Mouse (Mus musculus): ENCODE data around the gene Scamp5. TPM values are rescaled to one million over a fixed set of nuclear protein-coding genes. Genes with fewer than 3 reads are reported as not detected.

Scamp5 gene
- polyA plus RNA-seq, 1 experiment from 2014 or later, result 17.9 TPM

DNA sequence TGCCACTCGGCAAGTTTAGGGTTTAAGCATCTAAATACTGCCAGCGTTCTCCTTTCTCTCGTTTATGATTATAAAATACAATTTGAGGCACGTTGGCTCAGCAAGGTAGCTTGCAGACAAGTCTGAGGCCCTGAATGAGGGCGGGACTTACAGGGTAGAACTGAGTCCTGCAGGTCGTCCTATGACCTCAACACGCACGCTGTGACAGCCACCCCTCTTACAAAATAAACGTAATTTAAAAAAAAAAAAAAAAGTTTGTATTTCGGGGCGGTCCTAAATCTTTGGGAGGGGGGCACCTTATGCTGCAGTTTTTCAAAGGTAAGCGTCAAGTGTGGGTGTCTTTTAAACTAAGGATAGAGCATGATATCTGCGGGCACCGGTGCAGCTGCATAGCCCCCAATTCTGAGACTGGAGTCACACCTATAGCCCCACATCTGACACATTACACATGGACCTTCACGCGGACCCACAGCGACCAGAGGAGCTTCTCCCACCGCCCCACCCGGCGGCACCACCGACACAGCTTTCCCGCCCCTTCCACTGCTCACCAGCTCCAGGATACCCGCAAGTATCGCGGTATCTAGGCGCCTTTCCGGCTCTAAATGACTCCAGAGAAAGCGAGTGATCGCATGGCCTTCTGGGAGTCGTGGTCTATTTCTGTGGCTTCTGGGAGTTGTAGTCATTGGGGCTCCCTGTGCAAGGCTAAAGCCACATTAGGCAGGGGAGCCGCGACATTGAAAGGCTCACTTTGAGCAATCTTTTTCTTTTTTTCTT, 28.2 kb downstream of the Scamp5 start, which contains the start of gene Ppcdc:
TSS of gene Ppcdc (minus strand) at position 603 of the 774 bp plus-strand sequence.
- H3K27me3 ChIP-seq (ENCODE audit: control insufficient read depth, insufficient read depth, low read length), result no peaks in the 10 kb centered on the region
- peaks cover 4% of the 10 kb centered on the region for H3K36me3 ChIP-seq (ENCODE audit: control insufficient read depth, insufficient read depth, low read length)
- ATAC-seq (ENCODE audit: insufficient number of reproducible peaks, insufficient read depth, low FRiP score, low read depth), result peak; percentile 95
- peak within 1 kb of the TSS; percentile 72 for H3K4me2 ChIP-seq (replicated peaks; ENCODE audit: low read depth, low read length)
- 2% methylated on average over 32 of the region's 32 CpGs for WGBS
- peak within 1 kb of the TSS; percentile 45 for H3K4me3 ChIP-seq (ENCODE audit: low read depth, low read length)
- 0 out of 2 replicates have a peak, but pooled peaks cover 7% of the 10 kb centered on the region for H3K4me1 ChIP-seq (ENCODE audit: control insufficient read depth, insufficient read depth, low read length)
- H3K9me3 ChIP-seq (ENCODE audit: control insufficient read depth, low read depth, low read length), result no peaks in the 10 kb centered on the region
- peak within 1 kb of the TSS; percentile 63 for H3K9ac ChIP-seq (replicated peaks; ENCODE audit: low read depth, low read length)
- peak within 1 kb of the TSS; percentile 66; the same call in 1 of the 2 replicates for H3K27ac ChIP-seq (ENCODE audit: low read length)

DNA sequence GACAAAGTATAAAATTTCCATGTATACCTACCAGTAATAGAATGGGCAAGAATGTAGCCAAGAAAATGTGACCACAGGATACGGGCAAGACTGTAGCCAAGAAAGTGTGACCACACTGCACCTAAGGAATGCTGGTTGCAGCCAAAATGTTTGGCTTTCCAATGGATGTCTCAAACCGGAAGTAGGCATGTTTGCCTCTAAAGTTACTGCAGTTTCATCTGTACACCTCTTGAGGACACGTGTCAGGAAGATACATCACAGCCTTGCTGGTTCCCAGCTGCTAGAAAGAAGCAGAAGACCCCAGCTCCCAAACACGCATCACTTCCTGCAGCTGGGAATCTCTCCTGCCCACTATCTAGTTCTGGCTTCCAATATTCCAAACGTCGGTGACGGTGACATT, 28.8 kb downstream of the Scamp5 start:
- no peaks in the 10 kb centered on the region for H3K9me3 ChIP-seq (ENCODE audit: control insufficient read depth, low read depth, low read length)
- H3K4me2 ChIP-seq (replicated peaks; ENCODE audit: low read depth, low read length), result peak overlapping the region; percentile 72
- H3K36me3 ChIP-seq (ENCODE audit: control insufficient read depth, insufficient read depth, low read length), result peaks cover 4% of the 10 kb centered on the region
- no peaks in the 10 kb centered on the region for H3K27me3 ChIP-seq (ENCODE audit: control insufficient read depth, insufficient read depth, low read length)
- ATAC-seq (ENCODE audit: insufficient number of reproducible peaks, insufficient read depth, low FRiP score, low read depth), result no peak
- H3K9ac ChIP-seq (replicated peaks; ENCODE audit: low read depth, low read length), result peak overlapping the region; percentile 63; the same call in 1 of the 2 replicates
- 0 out of 2 replicates have a peak, but pooled peaks cover 7% of the 10 kb centered on the region for H3K4me1 ChIP-seq (ENCODE audit: control insufficient read depth, insufficient read depth, low read length)
- H3K27ac ChIP-seq (ENCODE audit: low read length), result no peak overlapping the region
- H3K4me3 ChIP-seq (ENCODE audit: low read depth, low read length), result peak overlapping the region; percentile 45
- WGBS, result 33% methylated on average over 7 of the region's 7 CpGs

DNA sequence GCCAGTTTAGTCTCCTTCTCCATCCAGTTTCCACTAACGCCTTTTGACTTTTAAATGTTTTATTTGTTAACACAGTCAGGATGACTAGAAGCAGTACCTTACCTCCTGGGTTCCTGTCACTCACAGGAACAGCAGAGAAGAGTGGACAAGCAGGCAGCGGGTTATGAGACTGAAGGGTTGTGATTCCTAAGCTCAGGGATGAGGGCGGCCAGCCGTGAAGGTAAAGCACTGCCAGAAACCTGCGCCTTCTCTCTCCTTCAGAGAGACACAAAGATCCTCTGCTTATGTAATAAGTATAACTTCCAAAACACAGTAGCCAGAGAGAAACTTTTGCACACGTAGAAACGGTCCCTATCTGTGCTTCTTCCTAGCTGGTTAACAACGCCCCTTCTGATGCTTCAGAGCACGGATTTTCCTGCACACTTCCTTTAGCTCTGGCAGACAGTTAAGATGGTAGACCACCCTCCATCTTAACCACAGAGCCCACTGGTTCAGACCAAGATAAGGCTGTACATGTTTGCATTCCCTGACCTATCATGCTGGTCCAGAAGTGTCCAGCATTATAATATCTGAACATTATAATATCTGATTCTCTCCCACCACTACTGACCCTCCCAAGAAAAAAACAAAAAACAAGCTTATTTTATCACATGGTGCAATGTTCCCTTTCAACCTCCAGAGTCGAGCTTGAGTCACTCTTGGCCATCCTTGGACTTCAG, 29.8 kb downstream of the Scamp5 start:
- no peaks in the 10 kb centered on the region for H3K27me3 ChIP-seq (ENCODE audit: control insufficient read depth, insufficient read depth, low read length)
- no peak overlapping the region for H3K27ac ChIP-seq (ENCODE audit: low read length)
- 69% methylated on average over 10 of the region's 10 CpGs for WGBS
- no peak overlapping the region for H3K4me2 ChIP-seq (replicated peaks; ENCODE audit: low read depth, low read length)
- no peak overlapping the region for H3K9ac ChIP-seq (replicated peaks; ENCODE audit: low read depth, low read length)
- H3K36me3 ChIP-seq (ENCODE audit: control insufficient read depth, insufficient read depth, low read length), result no peaks in the 10 kb centered on the region; the same call in 1 of the 2 replicates
- ATAC-seq (ENCODE audit: insufficient number of reproducible peaks, insufficient read depth, low FRiP score, low read depth), result no peak
- no peaks in the 10 kb centered on the region for H3K9me3 ChIP-seq (ENCODE audit: control insufficient read depth, low read depth, low read length)
- no peak overlapping the region for H3K4me3 ChIP-seq (ENCODE audit: low read depth, low read length)
- peaks cover 13% of the 10 kb centered on the region for H3K4me1 ChIP-seq (ENCODE audit: control insufficient read depth, insufficient read depth, low read length)

DNA sequence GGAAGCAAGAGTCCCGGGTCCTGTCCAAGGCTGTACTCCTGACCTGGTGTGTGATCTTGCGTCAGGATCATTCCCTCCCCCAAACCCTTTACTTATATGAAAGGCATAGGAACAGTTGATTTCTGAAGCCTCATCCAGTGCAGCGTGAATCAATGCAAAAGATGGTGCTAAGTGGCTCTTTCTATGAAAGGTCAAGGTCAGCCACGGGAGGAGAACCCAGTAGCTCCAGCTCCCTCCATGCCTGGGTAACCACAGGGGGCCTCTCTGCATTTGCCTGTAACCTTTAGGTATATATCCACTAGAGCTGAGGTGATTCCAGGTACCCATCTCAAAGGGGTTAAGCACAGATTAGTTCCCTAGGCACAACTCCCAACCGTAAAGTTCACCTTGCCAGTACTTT, 31.7 kb downstream of the Scamp5 start:
- Histone ChIP-seq H3K27ac (ENCODE audit: low read length) (no peak overlapping the region), H3K4me2 (replicated peaks; ENCODE audit: low read depth, low read length) (no peak overlapping the region), H3K4me1 (ENCODE audit: control insufficient read depth, insufficient read depth, low read length) (peaks cover 20% of the 10 kb centered on the region), H3K36me3 (ENCODE audit: control insufficient read depth, insufficient read depth, low read length) (no peaks in the 10 kb centered on the region), H3K27me3 (ENCODE audit: control insufficient read depth, insufficient read depth, low read length) (no peaks in the 10 kb centered on the region), H3K9me3 (ENCODE audit: control insufficient read depth, low read depth, low read length) (no peaks in the 10 kb centered on the region), H3K4me3 (ENCODE audit: low read depth, low read length) (no peak overlapping the region), H3K9ac (replicated peaks; ENCODE audit: low read depth, low read length) (no peak overlapping the region)
- no peak for ATAC-seq (ENCODE audit: insufficient number of reproducible peaks, insufficient read depth, low FRiP score, low read depth)
- 85% methylated on average over 5 of the region's 5 CpGs for WGBS

DNA sequence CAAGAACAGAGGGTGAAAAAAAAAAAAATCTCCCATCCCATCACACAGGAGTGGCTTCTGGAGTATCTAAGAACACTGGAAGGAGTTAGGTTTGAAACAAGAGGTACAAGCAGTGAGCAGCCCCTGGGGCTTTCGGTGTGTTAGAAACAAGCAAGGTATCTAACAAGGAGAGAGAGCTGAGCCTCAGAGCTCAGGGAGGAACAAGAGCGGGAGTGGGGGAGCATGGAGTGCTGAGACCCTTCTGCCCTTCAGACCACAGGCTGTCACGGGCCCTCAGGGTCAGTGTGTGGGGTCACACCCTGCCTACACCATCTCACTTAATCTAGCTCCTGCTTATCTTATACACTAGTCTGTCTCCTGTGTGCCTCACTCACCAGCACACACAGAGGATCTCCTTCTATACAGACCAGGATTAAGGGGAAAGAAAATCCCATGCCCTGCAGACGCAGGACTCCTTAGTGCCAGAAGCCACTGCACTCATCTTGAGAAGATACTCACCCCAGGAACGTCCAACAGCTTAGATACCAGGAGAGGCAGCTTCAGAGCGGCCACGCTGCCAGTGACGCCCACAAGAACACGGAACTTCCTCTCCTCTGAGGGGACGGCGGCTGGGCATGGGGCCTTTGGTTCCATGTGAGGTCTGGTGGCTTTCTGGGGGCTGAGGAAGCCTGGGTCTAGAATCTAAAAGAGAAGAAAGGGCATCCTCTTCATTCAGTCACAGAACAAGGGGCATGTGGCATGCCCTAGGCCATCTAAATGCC, 33.3 kb downstream of the Scamp5 start:
- Histone ChIP-seq H3K27me3 (ENCODE audit: control insufficient read depth, insufficient read depth, low read length) (no peaks in the 10 kb centered on the region), H3K36me3 (ENCODE audit: control insufficient read depth, insufficient read depth, low read length) (no peaks in the 10 kb centered on the region), H3K9me3 (ENCODE audit: control insufficient read depth, low read depth, low read length) (no peaks in the 10 kb centered on the region), H3K4me1 (ENCODE audit: control insufficient read depth, insufficient read depth, low read length) (peaks cover 20% of the 10 kb centered on the region), H3K9ac (replicated peaks; ENCODE audit: low read depth, low read length) (no peak overlapping the region), H3K4me3 (ENCODE audit: low read depth, low read length) (no peak overlapping the region), H3K27ac (ENCODE audit: low read length) (no peak overlapping the region; the same call in 1 of the 2 replicates), H3K4me2 (replicated peaks; ENCODE audit: low read depth, low read length) (no peak overlapping the region)
- no peak for ATAC-seq (ENCODE audit: insufficient number of reproducible peaks, insufficient read depth, low FRiP score, low read depth)
- 87% methylated on average over 11 of the region's 11 CpGs for WGBS

DNA sequence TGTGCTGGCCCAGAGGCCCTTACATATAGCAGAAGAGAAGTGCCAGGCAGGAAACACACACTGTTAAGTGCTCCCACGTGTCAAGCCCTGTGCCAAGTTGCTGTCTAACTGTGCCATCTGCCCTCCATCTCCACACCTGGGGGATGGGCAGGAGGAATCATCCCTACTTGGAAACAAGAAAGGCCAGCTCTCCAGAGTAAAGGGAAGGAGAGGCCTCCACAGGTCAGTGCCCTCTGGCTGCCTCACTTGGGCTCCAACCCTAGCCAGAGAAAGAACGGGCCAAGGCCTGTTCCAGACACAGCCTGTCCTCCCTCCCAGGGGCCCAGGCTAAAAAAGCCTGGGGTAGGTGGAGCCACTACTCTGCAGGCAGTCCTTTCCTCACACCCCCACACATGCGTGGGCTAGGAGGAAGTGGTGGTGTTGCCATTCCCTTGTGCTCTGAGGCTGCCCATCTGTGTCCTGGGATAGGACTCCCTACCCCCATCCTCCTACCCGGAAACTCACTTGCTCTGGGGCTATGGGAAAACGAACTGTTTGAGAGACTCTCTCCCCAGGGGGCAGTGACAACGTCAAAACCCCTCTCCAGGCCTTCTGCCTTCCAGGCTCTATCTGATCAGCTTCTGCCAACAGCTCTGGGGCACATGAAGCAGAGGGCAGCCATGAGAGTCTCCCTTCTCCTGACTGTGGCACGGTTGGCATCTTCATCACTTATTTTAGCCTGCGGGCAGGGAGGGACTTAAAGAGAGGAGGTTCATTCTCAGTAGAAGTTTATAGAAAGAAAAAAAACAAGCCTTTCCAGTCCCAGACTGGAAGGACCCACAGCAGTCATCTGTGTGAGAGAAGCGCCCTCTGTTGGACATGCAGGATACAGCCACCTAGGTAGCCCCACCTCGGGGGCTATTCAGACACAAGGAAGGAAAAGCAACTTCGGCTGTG, 34.5 kb downstream of the Scamp5 start:
- Histone ChIP-seq H3K4me2 (replicated peaks; ENCODE audit: low read depth, low read length) (no peak overlapping the region), H3K27me3 (ENCODE audit: control insufficient read depth, insufficient read depth, low read length) (no peaks in the 10 kb centered on the region), H3K4me1 (ENCODE audit: control insufficient read depth, insufficient read depth, low read length) (peaks cover 18% of the 10 kb centered on the region), H3K9me3 (ENCODE audit: control insufficient read depth, low read depth, low read length) (no peaks in the 10 kb centered on the region), H3K4me3 (ENCODE audit: low read depth, low read length) (no peak overlapping the region), H3K27ac (ENCODE audit: low read length) (peak overlapping the region; percentile 87), H3K36me3 (ENCODE audit: control insufficient read depth, insufficient read depth, low read length) (no peaks in the 10 kb centered on the region), H3K9ac (replicated peaks; ENCODE audit: low read depth, low read length) (0 out of 2 replicates have a peak overlapping the region, but pooled peaks have one; percentile 18)
- ATAC-seq (ENCODE audit: insufficient number of reproducible peaks, insufficient read depth, low FRiP score, low read depth), result peak; percentile 71
- 9% methylated on average over 11 of the region's 11 CpGs for WGBS

DNA sequence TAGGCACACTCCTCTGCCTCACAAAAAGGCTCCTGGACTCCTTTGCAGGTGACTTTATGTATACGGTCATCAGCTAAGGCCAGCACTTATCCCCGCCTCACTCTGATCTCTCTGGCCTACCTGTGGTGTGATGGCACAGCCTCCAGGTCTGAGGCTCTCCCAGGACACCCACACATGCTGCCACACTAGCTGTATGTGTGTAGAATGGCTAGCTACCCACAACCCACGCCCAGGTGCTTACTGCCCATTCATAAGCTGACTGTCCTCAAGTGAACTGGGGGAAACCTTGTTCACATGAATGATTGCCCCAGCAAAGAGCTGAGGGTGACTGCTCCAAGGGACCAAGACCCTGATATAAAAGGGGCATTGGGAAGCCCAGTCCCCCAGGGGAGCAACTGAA, 35.4 kb downstream of the Scamp5 start:
- Histone ChIP-seq H3K4me1 (ENCODE audit: control insufficient read depth, insufficient read depth, low read length) (peaks cover 20% of the 10 kb centered on the region), H3K27me3 (ENCODE audit: control insufficient read depth, insufficient read depth, low read length) (no peaks in the 10 kb centered on the region), H3K9ac (replicated peaks; ENCODE audit: low read depth, low read length) (no peak overlapping the region), H3K4me3 (ENCODE audit: low read depth, low read length) (no peak overlapping the region), H3K4me2 (replicated peaks; ENCODE audit: low read depth, low read length) (no peak overlapping the region), H3K9me3 (ENCODE audit: control insufficient read depth, low read depth, low read length) (no peaks in the 10 kb centered on the region), H3K36me3 (ENCODE audit: control insufficient read depth, insufficient read depth, low read length) (no peaks in the 10 kb centered on the region), H3K27ac (ENCODE audit: low read length) (peak overlapping the region; percentile 87; the same call in 1 of the 2 replicates)
- 86% methylated on average over 3 of the region's 3 CpGs for WGBS
- ATAC-seq (ENCODE audit: insufficient number of reproducible peaks, insufficient read depth, low FRiP score, low read depth), result no peak
